ENCODE assay signal across 7 mouse cellular contexts in the genomic region with DNA sequence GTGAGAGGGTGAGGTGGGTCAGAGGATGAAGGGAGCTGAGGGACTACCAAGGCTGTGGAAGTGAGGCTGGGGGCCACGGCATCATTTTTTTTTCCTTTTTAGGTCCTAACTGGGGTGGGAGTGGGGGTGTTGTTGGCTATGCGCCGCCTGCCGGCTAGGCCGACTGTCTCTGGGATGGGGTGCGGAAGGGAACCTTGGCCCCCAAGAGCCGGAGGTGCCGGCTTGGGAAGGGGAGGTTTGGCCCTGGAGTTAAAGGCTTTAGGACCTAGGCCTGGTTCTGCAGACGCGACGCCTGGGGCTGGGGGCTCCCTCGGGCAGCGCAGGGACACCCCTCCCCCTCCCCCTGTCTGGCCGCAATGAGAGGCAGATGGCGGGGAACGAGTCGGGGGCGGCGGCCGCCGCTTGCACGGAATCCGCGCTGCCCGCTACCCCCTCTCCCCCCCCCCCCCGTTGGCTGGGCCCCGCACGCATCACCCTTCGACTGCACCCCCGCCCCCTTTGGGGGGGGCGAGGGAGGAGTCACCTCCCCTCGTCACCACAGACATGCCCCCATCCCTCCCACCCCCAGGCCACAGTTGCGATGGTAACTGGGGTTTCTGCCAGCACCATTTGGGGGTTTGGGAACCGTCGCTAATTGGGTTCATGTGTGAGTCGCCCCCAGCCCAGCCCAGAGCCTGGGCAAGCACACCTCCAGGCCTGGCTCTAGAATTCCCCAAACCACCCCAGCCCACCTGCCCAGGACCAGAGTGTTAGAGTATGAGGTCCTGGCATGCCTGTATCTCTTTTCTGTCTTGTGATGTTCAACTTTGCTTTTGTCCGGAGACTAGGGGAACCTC. TPM values are rescaled to one million over a fixed set of nuclear protein-coding genes. Genes with fewer than 3 reads are reported as not detected.
DNase-seq lines count a peak whose midpoint lies in the region; ATAC-seq and TF ChIP-seq lines count a peak whose summit lies in the region.

No protein-coding gene starts in this region.

- WGBS in heart, embryonic 16.5 days = 1% methylated on average over 30 of the region's 37 CpGs
- under 1% methylated on average over 20 of the region's 37 CpGs for WGBS in limb, embryonic 15.5 days
- 1% methylated on average over 22 of the region's 37 CpGs for WGBS in neural tube, embryonic 11.5 days

- ATAC-seq in heart, embryonic 16.5 days (replicated peaks; ENCODE audit: extremely low read depth, insufficient read depth, low FRiP score) = no peak
- ATAC-seq in limb, embryonic 15.5 days (ENCODE audit: insufficient number of reproducible peaks, low FRiP score, low TSS enrichment, low read depth) = peak; percentile 12; the same call in 1 of the 2 replicates
- no peak for ATAC-seq in neural tube, embryonic 11.5 days (ENCODE audit: insufficient read depth, low FRiP score, low TSS enrichment)

- H3K36me3 ChIP-seq in heart, embryonic 16.5 days (ENCODE audit: control insufficient read depth, insufficient read depth) = no peaks in the 10 kb centered on the region
- peaks cover 34% of the 10 kb centered on the region for H3K36me3 ChIP-seq in limb, embryonic 15.5 days
- H3K36me3 ChIP-seq in neural tube, embryonic 11.5 days (ENCODE audit: control insufficient read depth, insufficient read depth, low read length) = no peaks in the 10 kb centered on the region; the same call in 1 of the 2 replicates

- peak overlapping the region; percentile 81 for H3K9ac ChIP-seq in heart, embryonic 16.5 days (ENCODE audit: low read length)
- H3K9ac ChIP-seq in limb, embryonic 15.5 days = peak overlapping the region; percentile 82
- peak overlapping the region; percentile 67 for H3K9ac ChIP-seq in neural tube, embryonic 11.5 days (ENCODE audit: low read length)

- TF ChIP-seq POLR2A in embryonic fibroblast, embryonic 13.5 days (IDR thresholded peaks at IDR 0.05; ENCODE audit: low read depth, low read length) = no peak

- no peak for TF ChIP-seq CTCF in embryonic fibroblast, embryonic 13.5 days (IDR thresholded peaks at IDR 0.05; ENCODE audit: borderline replicate concordance, insufficient read depth, low read length)

- H3K27me3 ChIP-seq in heart, embryonic 16.5 days (ENCODE audit: control insufficient read depth, insufficient read depth, low read length) = peaks cover 12% of the 10 kb centered on the region; the same call in 1 of the 2 replicates
- H3K27me3 ChIP-seq in limb, embryonic 15.5 days = no peaks in the 10 kb centered on the region
- peaks cover 4% of the 10 kb centered on the region for H3K27me3 ChIP-seq in neural tube, embryonic 11.5 days (ENCODE audit: control insufficient read depth, insufficient read depth, low read length)

- no peaks in the 10 kb centered on the region for H3K9me3 ChIP-seq in heart, embryonic 16.5 days (replicated peaks; ENCODE audit: control insufficient read depth, low read length)
- H3K9me3 ChIP-seq in limb, embryonic 15.5 days = no peaks in the 10 kb centered on the region
- H3K9me3 ChIP-seq in neural tube, embryonic 11.5 days (ENCODE audit: control insufficient read depth, low read length) = no peaks in the 10 kb centered on the region

- peak; percentile 12 to 58 for DNase-seq in spleen, postnatal 4 days (ENCODE audit: low spot score in 2 of 2)
- no peak for DNase-seq in spleen, adult 12 weeks (ENCODE audit: low spot score)
- DNase-seq in neural tube, embryonic 11.5 days (ENCODE audit: low spot score) = peak; percentile 70
- DNase-seq in right cerebral cortex, postnatal 36 days (ENCODE audit: low spot score in 2 of 2) = no peak

- peak overlapping the region; percentile 93 for H3K27ac ChIP-seq in embryonic fibroblast, embryonic 13.5 days (ENCODE audit: insufficient read depth, low read length)
- peak overlapping the region; percentile 67 for H3K27ac ChIP-seq in heart, embryonic 16.5 days (ENCODE audit: low read length)
- peak overlapping the region; percentile 99 for H3K27ac ChIP-seq in limb, embryonic 15.5 days
- H3K27ac ChIP-seq in neural tube, embryonic 11.5 days (ENCODE audit: low read depth, low read length) = peak overlapping the region; percentile 83

- H3K4me2 ChIP-seq in heart, embryonic 16.5 days (ENCODE audit: low read depth, low read length) = peak overlapping the region; percentile 91
- peak overlapping the region; percentile 75 for H3K4me2 ChIP-seq in limb, embryonic 15.5 days
- H3K4me2 ChIP-seq in neural tube, embryonic 11.5 days (ENCODE audit: low read depth) = peak overlapping the region; percentile 81

- no peaks in the 10 kb centered on the region for H3K4me1 ChIP-seq in embryonic fibroblast, embryonic 13.5 days (ENCODE audit: control insufficient read depth, insufficient read depth, low read length)
- H3K4me1 ChIP-seq in heart, embryonic 16.5 days (ENCODE audit: control insufficient read depth, insufficient read depth, low read length) = peaks cover 18% of the 10 kb centered on the region
- H3K4me1 ChIP-seq in limb, embryonic 15.5 days = peaks cover 49% of the 10 kb centered on the region
- H3K4me1 ChIP-seq in neural tube, embryonic 11.5 days (ENCODE audit: control insufficient read depth, insufficient read depth, low read length) = peaks cover 7% of the 10 kb centered on the region

- H3K4me3 ChIP-seq in embryonic fibroblast, embryonic 13.5 days (ENCODE audit: insufficient read depth, low read length) = peak overlapping the region; percentile 77
- H3K4me3 ChIP-seq in heart, embryonic 16.5 days (ENCODE audit: low read length) = peak overlapping the region; percentile 70
- peak overlapping the region; percentile 72 for H3K4me3 ChIP-seq in limb, embryonic 15.5 days
- peak overlapping the region; percentile 54 for H3K4me3 ChIP-seq in neural tube, embryonic 11.5 days (ENCODE audit: low read depth, low read length)

RNA-seq across cellular contexts. Expression of gene Nfatc4, which starts 2.5 kb away (rescaled TPM):
- polyA plus RNA-seq in embryonic fibroblast, embryonic 13.5 days (2011; ENCODE audit: insufficient read length, low read depth, missing spikeins) = 88.8 and 98.2 TPM in 2 replicates
- 9.7 and 14.4 TPM in 2 replicates for polyA plus RNA-seq in heart, embryonic 16.5 days (2015; fragmentation: Nextera tagmentation; extraction: Ambion mirVana)
- polyA plus RNA-seq in limb, embryonic 15.5 days (2015; fragmentation: Nextera tagmentation; extraction: Ambion mirVana) = 89.3 and 95.9 TPM in 2 replicates
- polyA plus RNA-seq in neural tube, embryonic 11.5 days (2014; fragmentation: Nextera tagmentation; extraction: Ambion mirVana) = 25.9 and 33.7 TPM in 2 replicates

RNA-seq across cellular contexts. Expression of gene Nynrin, which starts 28.4 kb away (rescaled TPM):
- 31.7 and 36.6 TPM in 2 replicates for polyA plus RNA-seq in embryonic fibroblast, embryonic 13.5 days (2011; ENCODE audit: insufficient read length, low read depth, missing spikeins)
- polyA plus RNA-seq in heart, embryonic 16.5 days (2015; fragmentation: Nextera tagmentation; extraction: Ambion mirVana) = 11.1 and 13.7 TPM in 2 replicates
- 21.6 and 25.5 TPM in 2 replicates for polyA plus RNA-seq in limb, embryonic 15.5 days (2015; fragmentation: Nextera tagmentation; extraction: Ambion mirVana)
- polyA plus RNA-seq in neural tube, embryonic 11.5 days (2014; fragmentation: Nextera tagmentation; extraction: Ambion mirVana) = 15.1 and 16.0 TPM in 2 replicates

RNA-seq across cellular contexts. Expression of gene Ripk3, which starts 36.8 kb away (rescaled TPM):
- 109 and 141 TPM in 2 replicates for polyA plus RNA-seq in embryonic fibroblast, embryonic 13.5 days (2011; ENCODE audit: insufficient read length, low read depth, missing spikeins)
- polyA plus RNA-seq in heart, embryonic 16.5 days (2015; fragmentation: Nextera tagmentation; extraction: Ambion mirVana) = 17.8 and 20.8 TPM in 2 replicates
- 35.0 and 37.6 TPM in 2 replicates for polyA plus RNA-seq in limb, embryonic 15.5 days (2015; fragmentation: Nextera tagmentation; extraction: Ambion mirVana)
- 14.2 and 16.6 TPM in 2 replicates for polyA plus RNA-seq in neural tube, embryonic 11.5 days (2014; fragmentation: Nextera tagmentation; extraction: Ambion mirVana)

RNA-seq across cellular contexts. Expression of gene Adcy4, which starts 41.5 kb away (rescaled TPM):
- polyA plus RNA-seq in embryonic fibroblast, embryonic 13.5 days (2011; ENCODE audit: insufficient read length, low read depth, missing spikeins) = 8.7 and 18.0 TPM in 2 replicates
- polyA plus RNA-seq in heart, embryonic 16.5 days (2015; fragmentation: Nextera tagmentation; extraction: Ambion mirVana) = 15.3 and 17.5 TPM in 2 replicates
- polyA plus RNA-seq in limb, embryonic 15.5 days (2015; fragmentation: Nextera tagmentation; extraction: Ambion mirVana) = 16.8 and 21.3 TPM in 2 replicates
- 8.9 and 9.0 TPM in 2 replicates for polyA plus RNA-seq in neural tube, embryonic 11.5 days (2014; fragmentation: Nextera tagmentation; extraction: Ambion mirVana)

RNA-seq across cellular contexts. Expression of gene Cbln3, which starts 58.8 kb away (rescaled TPM):
- polyA plus RNA-seq in embryonic fibroblast, embryonic 13.5 days (2011; ENCODE audit: insufficient read length, low read depth, missing spikeins) = 0.23 and 0.35 TPM in 2 replicates
- polyA plus RNA-seq in heart, embryonic 16.5 days (2015; fragmentation: Nextera tagmentation; extraction: Ambion mirVana) = 0.59 and 0.69 TPM in 2 replicates
- polyA plus RNA-seq in limb, embryonic 15.5 days (2015; fragmentation: Nextera tagmentation; extraction: Ambion mirVana) = 0.24 and 0.46 TPM in 2 replicates
- 0.13 and 0.22 TPM in 2 replicates for polyA plus RNA-seq in neural tube, embryonic 11.5 days (2014; fragmentation: Nextera tagmentation; extraction: Ambion mirVana)

Comparison
In these comparisons a context has a peak if more than half of its experiments do, and no peak if none do; other contexts are left out.
1. DNase-seq: peak in spleen, postnatal 4 days (2 of 2) and neural tube, embryonic 11.5 days (single experiment); none in spleen, adult 12 weeks (single experiment) and right cerebral cortex, postnatal 36 days (0 of 2).
2. Peak in every context shown above with its lines, with median percentiles within 50 percentile points of each other: H3K27ac ChIP-seq, H3K4me3 ChIP-seq, H3K4me2 ChIP-seq and H3K9ac ChIP-seq.